Mouse (Mus musculus): Measurements from ENCODE around the gene Krtap19-5.

DNA sequence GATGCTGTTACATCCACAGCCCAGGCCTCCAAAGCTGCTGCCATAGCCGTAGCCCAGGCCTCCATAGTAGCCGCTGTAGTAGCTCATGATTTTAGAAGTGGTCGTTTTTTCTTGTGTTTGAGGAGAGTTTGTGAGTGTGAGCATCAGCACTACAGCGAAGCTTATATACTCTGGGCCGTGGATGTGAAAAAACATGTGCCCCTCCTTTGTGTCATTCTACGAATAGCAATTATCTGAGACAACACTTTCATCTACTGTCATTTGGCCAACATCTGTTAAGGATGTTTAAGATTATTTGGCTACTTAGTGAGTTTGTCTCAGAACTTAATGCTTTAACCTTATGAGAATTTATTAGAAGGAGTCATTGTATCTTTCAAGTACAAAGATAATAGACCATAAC is 26.9 kb downstream of the Krtap19-5 start, which contains the start of gene Krtap19-1:
- no peak for TF ChIP-seq POLR2A (IDR thresholded peaks at IDR 0.05; ENCODE audit: borderline replicate concordance, control insufficient read depth, low read depth, low read length)
- TF ChIP-seq CTCF (IDR thresholded peaks at IDR 0.05; ENCODE audit: control insufficient read depth, insufficient read depth, low read length) = no peak
